In genomic region chrX:12068978-12069724, GRCm38 (mm10) we compare ENCODE assay signal across 8 mouse cellular contexts.
DNase-seq lines count a peak whose midpoint lies in the region; ATAC-seq and TF ChIP-seq lines count a peak whose summit lies in the region.

No protein-coding gene starts in this region.

- no peaks in the 10 kb centered on the region for H3K9me3 ChIP-seq in kidney, embryonic 16.5 days (ENCODE audit: low read length)
- no peaks in the 10 kb centered on the region for H3K9me3 ChIP-seq in E14TG2a.4 (ENCODE audit: low read length)
- no peaks in the 10 kb centered on the region for H3K9me3 ChIP-seq in forebrain, embryonic 12.5 days
- H3K9me3 ChIP-seq in limb, embryonic 14.5 days (ENCODE audit: control insufficient read depth, low read length) = no peaks in the 10 kb centered on the region
- H3K9me3 ChIP-seq in neural tube, embryonic 15.5 days (replicated peaks) = no peaks in the 10 kb centered on the region

- no peak for DNase-seq in kidney, adult 11 months
- no peak for DNase-seq in limb, embryonic 14.5 days (ENCODE audit: low spot score)
- DNase-seq in urinary bladder, postnatal 36 days (ENCODE audit: low spot score in 2 of 2) = no peak
- DNase-seq in cerebellum, adult 11-12 months = no peak

- peaks cover 53% of the 10 kb centered on the region for H3K27me3 ChIP-seq in kidney, embryonic 16.5 days (ENCODE audit: insufficient read depth, low read length)
- H3K27me3 ChIP-seq in E14TG2a.4 (ENCODE audit: insufficient read depth, low read length) = peaks cover 51% of the 10 kb centered on the region
- H3K27me3 ChIP-seq in forebrain, embryonic 12.5 days = peaks cover 85% of the 10 kb centered on the region
- peaks cover 21% of the 10 kb centered on the region for H3K27me3 ChIP-seq in limb, embryonic 14.5 days (ENCODE audit: control insufficient read depth, insufficient read depth, low read length)
- peaks cover 73% of the 10 kb centered on the region for H3K27me3 ChIP-seq in neural tube, embryonic 15.5 days (replicated peaks)

- ATAC-seq in kidney, embryonic 16.5 days (ENCODE audit: low FRiP score, low TSS enrichment) = peak; percentile 43
- peak; percentile 83 for ATAC-seq in forebrain, embryonic 12.5 days (ENCODE audit: low FRiP score)
- peak; percentile 82 for ATAC-seq in limb, embryonic 14.5 days (ENCODE audit: low FRiP score, low read depth)
- peak; percentile 73 for ATAC-seq in neural tube, embryonic 15.5 days (ENCODE audit: low FRiP score)

- no peaks in the 10 kb centered on the region for H3K36me3 ChIP-seq in kidney, embryonic 16.5 days (ENCODE audit: insufficient read depth, low read length)
- H3K36me3 ChIP-seq in E14TG2a.4 (ENCODE audit: insufficient read depth, low read length) = no peaks in the 10 kb centered on the region
- H3K36me3 ChIP-seq in forebrain, embryonic 12.5 days (replicated peaks) = no peaks in the 10 kb centered on the region
- no peaks in the 10 kb centered on the region for H3K36me3 ChIP-seq in limb, embryonic 14.5 days (ENCODE audit: control insufficient read depth, insufficient read depth, low read length)
- H3K36me3 ChIP-seq in neural tube, embryonic 15.5 days = no peaks in the 10 kb centered on the region

- peaks cover 100% of the 10 kb centered on the region for H3K4me1 ChIP-seq in kidney, embryonic 16.5 days (ENCODE audit: insufficient read depth, low read length)
- H3K4me1 ChIP-seq in E14TG2a.4 (replicated peaks; ENCODE audit: low read depth, low read length) = peaks cover 84% of the 10 kb centered on the region
- H3K4me1 ChIP-seq in forebrain, embryonic 12.5 days = peaks cover 97% of the 10 kb centered on the region
- H3K4me1 ChIP-seq in limb, embryonic 14.5 days (ENCODE audit: control insufficient read depth, insufficient read depth, low read length) = peaks cover 68% of the 10 kb centered on the region
- peaks cover 65% of the 10 kb centered on the region for H3K4me1 ChIP-seq in neural tube, embryonic 15.5 days

- WGBS in kidney, embryonic 16.5 days = 7% methylated on average over 26 of the region's 26 CpGs
- 4% methylated on average over 26 of the region's 26 CpGs for WGBS in forebrain, embryonic 12.5 days
- 4% methylated on average over 26 of the region's 26 CpGs for WGBS in limb, embryonic 14.5 days
- 3% methylated on average over 26 of the region's 26 CpGs for WGBS in neural tube, embryonic 15.5 days

- peak overlapping the region; percentile 24; the same call in 1 of the 2 replicates for H3K4me2 ChIP-seq in kidney, embryonic 16.5 days (replicated peaks; ENCODE audit: low read depth, low read length)
- H3K4me2 ChIP-seq in forebrain, embryonic 12.5 days = peak overlapping the region; percentile 42
- H3K4me2 ChIP-seq in limb, embryonic 14.5 days (replicated peaks; ENCODE audit: low read depth, low read length, severe bottlenecking) = peak overlapping the region; percentile 35
- H3K4me2 ChIP-seq in neural tube, embryonic 15.5 days = peak overlapping the region; percentile 33

- H3K27ac ChIP-seq in kidney, embryonic 16.5 days (ENCODE audit: low read length) = no peak overlapping the region
- H3K27ac ChIP-seq in forebrain, embryonic 12.5 days = peak overlapping the region; percentile 89
- H3K27ac ChIP-seq in limb, embryonic 14.5 days (replicated peaks; ENCODE audit: low read depth, low read length) = no peak overlapping the region
- peak overlapping the region; percentile 14; the same call in 1 of the 2 replicates for H3K27ac ChIP-seq in neural tube, embryonic 15.5 days (replicated peaks)

- H3K4me3 ChIP-seq in kidney, embryonic 16.5 days (ENCODE audit: low read length) = peak overlapping the region; percentile 0; the same call in 1 of the 2 replicates
- 0 out of 2 replicates have a peak overlapping the region, but pooled peaks have one; percentile 10 for H3K4me3 ChIP-seq in E14TG2a.4 (replicated peaks; ENCODE audit: low read length)
- H3K4me3 ChIP-seq in forebrain, embryonic 12.5 days (replicated peaks) = peak overlapping the region; percentile 7
- H3K4me3 ChIP-seq in limb, embryonic 14.5 days (replicated peaks; ENCODE audit: low read length) = no peak overlapping the region; the same call in 1 of the 2 replicates
- no peak overlapping the region for H3K4me3 ChIP-seq in neural tube, embryonic 15.5 days (replicated peaks)

- no peak for TF ChIP-seq CTCF in E14TG2a.4 (conservative IDR thresholded peaks at IDR 0.05; ENCODE audit: low read length)

- no peak overlapping the region for H3K9ac ChIP-seq in kidney, embryonic 16.5 days (replicated peaks; ENCODE audit: low read length)
- H3K9ac ChIP-seq in forebrain, embryonic 12.5 days = no peak overlapping the region
- H3K9ac ChIP-seq in limb, embryonic 14.5 days (ENCODE audit: low read depth, low read length, severe bottlenecking) = no peak overlapping the region
- no peak overlapping the region for H3K9ac ChIP-seq in neural tube, embryonic 15.5 days (replicated peaks)

- no peak for TF ChIP-seq POLR2A in limb, embryonic 14.5 days (IDR thresholded peaks at IDR 0.05; ENCODE audit: borderline replicate concordance, extremely low read depth, insufficient read depth, insufficient read length)

Comparison
In these comparisons a context has a peak if more than half of its experiments do, and no peak if none do; other contexts are left out.
1. H3K27ac ChIP-seq: peak in forebrain, embryonic 12.5 days (single experiment) and neural tube, embryonic 15.5 days (single experiment); none in kidney, embryonic 16.5 days (single experiment) and limb, embryonic 14.5 days (single experiment).
2. H3K4me3 ChIP-seq: peak in kidney, embryonic 16.5 days (single experiment), E14TG2a.4 (single experiment) and forebrain, embryonic 12.5 days (single experiment); none in limb, embryonic 14.5 days (single experiment) and neural tube, embryonic 15.5 days (single experiment).
3. Peak in every context shown above with its lines, with median percentiles within 50 percentile points of each other: ATAC-seq and H3K4me2 ChIP-seq.